Mouse (Mus musculus): ENCODE measurements around the gene Tmem199. TPM values are rescaled to one million over a fixed set of nuclear protein-coding genes. Genes with fewer than 3 reads are reported as not detected.
A peak's percentile ranks its signal among the peaks of the same experiment; 100 is the strongest.

Gene Tmem199
- polyA plus RNA-seq, 1 experiment from 2014 or later = 32.4 TPM

DNA sequence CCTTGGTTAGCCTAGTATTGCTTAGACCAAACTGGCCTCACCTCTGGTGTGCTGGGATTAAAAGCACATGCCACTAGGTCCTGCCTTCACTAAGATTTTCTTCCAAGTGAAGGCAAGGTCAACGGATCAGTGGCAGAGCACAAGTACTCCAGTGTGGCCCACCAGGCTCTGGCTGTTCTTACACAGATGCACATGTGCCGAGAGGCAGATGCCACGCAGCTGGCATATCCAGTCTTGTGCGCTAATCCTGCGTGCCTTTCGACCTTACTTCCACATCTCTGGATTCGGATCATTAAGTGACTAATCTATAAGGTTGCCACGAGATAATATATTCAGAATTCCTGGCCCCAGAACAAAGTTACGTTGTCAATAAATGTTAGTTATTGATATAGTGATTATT lies 46.9 kb downstream of the Tmem199 start:
- Histone ChIP-seq H3K27ac (ENCODE audit: low read length) (no peak overlapping the region), H3K27me3 (replicated peaks; ENCODE audit: insufficient read depth, low read length) (no peaks in the 10 kb centered on the region), H3K9me3 (ENCODE audit: low read length) (peaks cover 4% of the 10 kb centered on the region; the same call in 1 of the 2 replicates), H3K9ac (replicated peaks; ENCODE audit: low read depth) (0 out of 2 replicates have a peak overlapping the region, but pooled peaks have one; percentile 30), H3K4me2 (replicated peaks; ENCODE audit: low read depth, low read length) (peak overlapping the region; percentile 94), H3K36me3 (ENCODE audit: insufficient read depth, low read length) (no peaks in the 10 kb centered on the region), H3K4me3 (ENCODE audit: low read depth, low read length) (peak overlapping the region; percentile 65), H3K4me1 (ENCODE audit: insufficient read depth, low read depth, low read length) (peaks cover 5% of the 10 kb centered on the region; the same call in 1 of the 2 replicates)
- ATAC-seq (no peak), DNase-seq (ENCODE audit: low spot score) (no peak)
- 29% methylated on average over 9 of the region's 9 CpGs for WGBS
- TF ChIP-seq EP300 (IDR thresholded peaks at IDR 0.05) (no peak), CTCF (IDR thresholded peaks at IDR 0.05) (no peak)

DNA sequence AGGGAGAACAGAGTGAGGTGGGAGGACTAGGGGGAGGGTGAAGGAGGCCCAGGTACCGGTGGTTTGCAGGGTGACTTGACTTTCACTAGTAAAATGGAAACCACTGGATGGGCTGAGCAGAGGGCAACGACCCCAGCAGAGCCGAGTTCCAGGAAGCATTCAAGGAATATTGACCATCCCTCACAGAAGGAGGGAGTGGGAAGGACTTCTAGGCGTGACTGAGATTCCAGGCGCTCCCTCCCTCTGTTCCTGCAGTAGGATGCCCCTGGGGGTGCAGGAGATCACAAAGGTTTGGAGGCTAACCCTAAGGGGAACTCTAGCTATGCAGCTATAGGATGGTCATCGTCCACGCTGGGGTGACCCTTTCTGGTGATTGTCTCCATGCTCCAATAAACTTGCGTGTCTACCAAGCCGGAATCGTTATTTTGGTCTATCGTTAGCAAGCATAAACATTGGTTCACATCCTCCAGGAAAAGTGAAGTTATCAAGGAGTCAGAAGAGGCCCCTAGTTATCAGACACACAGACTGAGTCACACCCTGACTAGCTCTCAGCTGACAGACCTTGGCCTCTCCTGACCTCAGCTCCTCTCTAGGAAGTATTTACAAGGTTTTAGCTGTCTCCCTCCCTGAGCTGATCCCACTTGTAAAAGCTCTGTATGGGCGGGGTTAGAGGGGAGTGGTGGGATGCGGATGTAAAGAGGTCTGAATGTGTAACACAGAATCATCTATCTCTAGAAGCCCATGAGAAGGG lies 48.5 kb downstream of the Tmem199 start:
- Histone ChIP-seq H3K9ac (replicated peaks; ENCODE audit: low read depth) (no peak overlapping the region), H3K9me3 (ENCODE audit: low read length) (peaks cover 4% of the 10 kb centered on the region; the same call in 1 of the 2 replicates), H3K36me3 (ENCODE audit: insufficient read depth, low read length) (no peaks in the 10 kb centered on the region), H3K27ac (ENCODE audit: low read length) (no peak overlapping the region), H3K4me3 (ENCODE audit: low read depth, low read length) (no peak overlapping the region), H3K27me3 (replicated peaks; ENCODE audit: insufficient read depth, low read length) (no peaks in the 10 kb centered on the region), H3K4me2 (replicated peaks; ENCODE audit: low read depth, low read length) (no peak overlapping the region), H3K4me1 (ENCODE audit: insufficient read depth, low read depth, low read length) (peaks cover 5% of the 10 kb centered on the region; the same call in 1 of the 2 replicates)
- ATAC-seq (no peak), DNase-seq (ENCODE audit: low spot score) (no peak)
- TF ChIP-seq EP300 (IDR thresholded peaks at IDR 0.05) = no peak
- no peak for TF ChIP-seq CTCF (IDR thresholded peaks at IDR 0.05)
- WGBS = 49% methylated on average over 13 of the region's 13 CpGs

DNA sequence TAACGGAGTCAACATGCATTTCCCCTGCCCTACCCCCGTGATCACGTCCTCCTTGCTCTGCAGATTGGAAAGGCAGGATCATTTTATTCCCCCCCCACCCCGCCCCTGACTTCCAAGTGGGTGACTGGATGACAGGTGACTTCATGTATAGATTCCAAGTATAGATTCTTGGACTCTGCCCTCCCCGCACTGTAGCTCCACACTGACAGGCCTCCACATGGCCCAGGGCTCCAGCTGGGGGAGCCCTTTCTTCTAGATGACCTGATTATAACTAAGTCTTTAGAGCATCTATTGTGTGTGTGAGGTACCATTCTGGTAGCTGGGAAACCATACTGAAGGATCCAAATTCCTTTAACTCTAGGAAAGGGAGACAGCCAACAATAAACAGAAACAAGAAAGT lies 49.3 kb downstream of the Tmem199 start:
- WGBS = 75% methylated on average over 5 of the region's 5 CpGs
- H3K4me2 ChIP-seq (replicated peaks; ENCODE audit: low read depth, low read length) = no peak overlapping the region
- H3K4me1 ChIP-seq (ENCODE audit: insufficient read depth, low read depth, low read length) = peaks cover 5% of the 10 kb centered on the region; the same call in 1 of the 2 replicates
- DNase-seq (ENCODE audit: low spot score) (no peak), ATAC-seq (no peak)
- H3K9me3 ChIP-seq (ENCODE audit: low read length) = peaks cover 4% of the 10 kb centered on the region; the same call in 1 of the 2 replicates
- no peaks in the 10 kb centered on the region for H3K27me3 ChIP-seq (replicated peaks; ENCODE audit: insufficient read depth, low read length)
- no peaks in the 10 kb centered on the region for H3K36me3 ChIP-seq (ENCODE audit: insufficient read depth, low read length)
- TF ChIP-seq CTCF (IDR thresholded peaks at IDR 0.05) (no peak), EP300 (IDR thresholded peaks at IDR 0.05) (no peak)
- no peak overlapping the region for H3K9ac ChIP-seq (replicated peaks; ENCODE audit: low read depth)
- H3K27ac ChIP-seq (ENCODE audit: low read length) = no peak overlapping the region
- H3K4me3 ChIP-seq (ENCODE audit: low read depth, low read length) = no peak overlapping the region

DNA sequence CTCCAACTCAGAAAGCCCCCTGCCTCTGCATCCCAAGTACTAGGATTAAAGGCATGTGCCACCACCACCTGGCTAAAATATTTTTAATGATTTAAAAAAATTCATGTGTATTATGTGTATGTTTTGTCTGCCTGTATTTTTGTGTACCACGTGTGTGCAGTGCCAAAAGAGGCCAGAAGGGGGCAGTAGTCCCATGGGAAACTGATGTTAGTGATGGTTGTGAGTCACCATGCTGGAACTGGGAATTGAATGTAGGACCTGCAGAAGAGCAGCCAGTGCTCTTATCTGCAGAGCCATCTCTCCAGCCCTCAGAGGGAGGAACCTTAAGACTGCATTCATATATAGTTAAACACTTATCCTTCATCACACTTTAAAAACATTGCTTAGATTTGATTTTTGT lies 50.1 kb downstream of the Tmem199 start:
- TF ChIP-seq EP300 (IDR thresholded peaks at IDR 0.05) (no peak), CTCF (IDR thresholded peaks at IDR 0.05) (peak; percentile 49)
- Histone ChIP-seq H3K36me3 (ENCODE audit: insufficient read depth, low read length) (no peaks in the 10 kb centered on the region), H3K4me1 (ENCODE audit: insufficient read depth, low read depth, low read length) (peaks cover 5% of the 10 kb centered on the region; the same call in 1 of the 2 replicates), H3K9ac (replicated peaks; ENCODE audit: low read depth) (no peak overlapping the region), H3K4me3 (ENCODE audit: low read depth, low read length) (no peak overlapping the region), H3K27me3 (replicated peaks; ENCODE audit: insufficient read depth, low read length) (no peaks in the 10 kb centered on the region), H3K4me2 (replicated peaks; ENCODE audit: low read depth, low read length) (no peak overlapping the region), H3K27ac (ENCODE audit: low read length) (no peak overlapping the region), H3K9me3 (ENCODE audit: low read length) (peaks cover 4% of the 10 kb centered on the region; the same call in 1 of the 2 replicates)
- WGBS = 54% methylated on average over 1 of the region's 1 CpGs
- no peak for DNase-seq (ENCODE audit: low spot score)
- ATAC-seq = no peak

DNA sequence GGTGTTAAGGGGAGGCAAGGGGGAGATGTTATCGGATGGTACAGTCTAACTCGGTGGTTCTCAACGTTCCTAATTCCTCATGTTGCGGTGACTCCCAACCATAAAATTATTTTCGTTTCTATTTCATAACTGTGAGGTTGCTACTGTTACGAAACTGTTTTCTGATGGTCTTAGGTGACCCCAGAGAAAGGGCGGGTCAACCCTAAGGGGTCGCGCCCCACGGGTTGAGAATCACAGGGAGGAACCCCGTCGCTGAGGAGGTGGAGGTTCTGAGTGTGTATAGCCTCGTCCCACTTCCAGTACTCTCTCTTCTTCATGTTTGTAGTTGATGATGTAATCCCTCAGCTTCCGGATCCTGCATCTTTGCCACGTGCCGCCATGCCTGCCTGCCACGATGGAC lies 53.2 kb downstream of the Tmem199 start:
- no peak overlapping the region for H3K4me3 ChIP-seq (ENCODE audit: low read depth, low read length)

More for the DNA sequence above, 53.2 kb downstream of the Tmem199 start:
- 75% methylated on average over 17 of the region's 17 CpGs for WGBS
- Histone ChIP-seq H3K4me2 (replicated peaks; ENCODE audit: low read depth, low read length) (no peak overlapping the region), H3K36me3 (ENCODE audit: insufficient read depth, low read length) (no peaks in the 10 kb centered on the region), H3K9me3 (ENCODE audit: low read length) (peaks cover 4% of the 10 kb centered on the region; the same call in 1 of the 2 replicates), H3K9ac (replicated peaks; ENCODE audit: low read depth) (no peak overlapping the region), H3K27me3 (replicated peaks; ENCODE audit: insufficient read depth, low read length) (no peaks in the 10 kb centered on the region), H3K4me1 (ENCODE audit: insufficient read depth, low read depth, low read length) (no peaks in the 10 kb centered on the region), H3K27ac (ENCODE audit: low read length) (no peak overlapping the region)
- no peak for TF ChIP-seq EP300 (IDR thresholded peaks at IDR 0.05)
- TF ChIP-seq CTCF (IDR thresholded peaks at IDR 0.05) = no peak
- ATAC-seq (no peak), DNase-seq (ENCODE audit: low spot score) (no peak)

Other genes with a start within 250 kb of the Tmem199 start
- gene BC030499, start 221.3 kb downstream of the Tmem199 start, polyA plus RNA-seq (2015; fragmentation: Nextera tagmentation; extraction: Ambion mirVana) = 0.33 TPM in 1 of 2 replicates, not detected in the other
- gene Spag5, start 210.6 kb downstream of the Tmem199 start, polyA plus RNA-seq (2015; fragmentation: Nextera tagmentation; extraction: Ambion mirVana) = 1.4 and 2.5 TPM in 2 replicates
- gene Aldoc, start 189.2 kb downstream of the Tmem199 start, polyA plus RNA-seq (2015; fragmentation: Nextera tagmentation; extraction: Ambion mirVana) = 12.2 and 12.7 TPM in 2 replicates
- gene Pigs, start 183.8 kb downstream of the Tmem199 start, polyA plus RNA-seq (2015; fragmentation: Nextera tagmentation; extraction: Ambion mirVana) = 47.2 and 49.2 TPM in 2 replicates
- 35.6 and 37.5 TPM in 2 replicates for gene Unc119, start 168.7 kb downstream of the Tmem199 start, polyA plus RNA-seq (2015; fragmentation: Nextera tagmentation; extraction: Ambion mirVana)
- gene Foxn1, start 125.6 kb downstream of the Tmem199 start, polyA plus RNA-seq (2015; fragmentation: Nextera tagmentation; extraction: Ambion mirVana) = not detected in 2 replicates
- gene Slc13a2, start 90.0 kb downstream of the Tmem199 start, polyA plus RNA-seq (2015; fragmentation: Nextera tagmentation; extraction: Ambion mirVana) = 0.43 and 0.51 TPM in 2 replicates
- 10.6 and 11.9 TPM in 2 replicates for gene Slc46a1, start 46.5 kb downstream of the Tmem199 start, polyA plus RNA-seq (2015; fragmentation: Nextera tagmentation; extraction: Ambion mirVana)
- gene Sarm1, start 14.4 kb downstream of the Tmem199 start, polyA plus RNA-seq (2015; fragmentation: Nextera tagmentation; extraction: Ambion mirVana) = 0.16 and 0.27 TPM in 2 replicates
- gene Vtn, start 13.1 kb downstream of the Tmem199 start, polyA plus RNA-seq (2015; fragmentation: Nextera tagmentation; extraction: Ambion mirVana) = 10.1 and 11.3 TPM in 2 replicates
- not detected in 2 replicates for gene Sebox, start 8.7 kb downstream of the Tmem199 start, polyA plus RNA-seq (2015; fragmentation: Nextera tagmentation; extraction: Ambion mirVana)
- 105 and 111 TPM in 2 replicates for gene Poldip2, start within 50 bp of the Tmem199 start, polyA plus RNA-seq (2015; fragmentation: Nextera tagmentation; extraction: Ambion mirVana)
- gene Tnfaip1, start 24.2 kb upstream of the Tmem199 start, polyA plus RNA-seq (2015; fragmentation: Nextera tagmentation; extraction: Ambion mirVana) = 93.3 and 96.6 TPM in 2 replicates
- 216 and 222 TPM in 2 replicates for gene Ift20, start 24.2 kb upstream of the Tmem199 start, polyA plus RNA-seq (2015; fragmentation: Nextera tagmentation; extraction: Ambion mirVana)
- gene Tmem97, start 38.6 kb upstream of the Tmem199 start, polyA plus RNA-seq (2015; fragmentation: Nextera tagmentation; extraction: Ambion mirVana) = 36.0 and 46.0 TPM in 2 replicates
- gene Nlk, start 185.2 kb upstream of the Tmem199 start, polyA plus RNA-seq (2015; fragmentation: Nextera tagmentation; extraction: Ambion mirVana) = 15.9 and 16.0 TPM in 2 replicates
- gene Ccnq, start 239.6 kb upstream of the Tmem199 start, polyA plus RNA-seq (2015; fragmentation: Nextera tagmentation; extraction: Ambion mirVana) = 27.4 and 31.5 TPM in 2 replicates

All from lung, postnatal 0 days (tissue).